10 mouse cellular contexts compared by ENCODE assay signal in genomic region chr13:107700268-107701139, GRCm38 (mm10).
DNase-seq lines count a peak whose midpoint lies in the region; ATAC-seq and TF ChIP-seq lines count a peak whose summit lies in the region.
"Had no signal": no experiment of that assay in that cellular context is flagged by ENCODE, and none has a peak within 500 bp of the region (broad histone marks: within the 10 kb centered on the region; RNA-seq: fewer than 3 reads in every experiment).

No protein-coding gene starts in this region.

- no peak for TF ChIP-seq CTCF in gastrocnemius, adult 2 months (IDR thresholded peaks at IDR 0.05)

- intact Hi-C loops in gastrocnemius, adult 2 months (cut with DNase I), result no loop called here

- no peaks in the 10 kb centered on the region for H3K36me3 ChIP-seq in heart, embryonic 10.5 days
- H3K36me3 ChIP-seq in hindbrain, embryonic 12.5 days, result no peaks in the 10 kb centered on the region
- H3K36me3 ChIP-seq in limb, embryonic 10.5 days, result no peaks in the 10 kb centered on the region
- H3K36me3 ChIP-seq in midbrain, embryonic 13.5 days, result no peaks in the 10 kb centered on the region
- H3K36me3 ChIP-seq: G1E had no signal

- DNase-seq in heart, adult 11 months, result peak; percentile 92
- no peak for DNase-seq in heart, embryonic 10.5 days (ENCODE audit: low spot score)
- peak; percentile 67 for DNase-seq in embryo, embryonic 10 days (ENCODE audit: low spot score)
- DNase-seq in limb, embryonic 10.5 days (ENCODE audit: low spot score), result no peak
- DNase-seq in c-Kit-positive CD71-positive TER-119-positive erythroid progenitor cells, embryonic 14.5 days (ENCODE audit: low spot score), result no peak
- no peak for DNase-seq in gastrocnemius, adult 2 months

- H3K4me2 ChIP-seq in hindbrain, embryonic 12.5 days (replicated peaks), result no peak overlapping the region
- H3K4me2 ChIP-seq in midbrain, embryonic 13.5 days (replicated peaks), result no peak overlapping the region

- 62% methylated on average over 10 of the region's 10 CpGs for WGBS in heart, embryonic 10.5 days
- 36% methylated on average over 10 of the region's 10 CpGs for WGBS in hindbrain, embryonic 12.5 days
- WGBS in limb, embryonic 10.5 days, result 76% methylated on average over 10 of the region's 10 CpGs
- 29% methylated on average over 10 of the region's 10 CpGs for WGBS in midbrain, embryonic 13.5 days

- no peak overlapping the region for H3K4me3 ChIP-seq in heart, embryonic 10.5 days
- no peak overlapping the region for H3K4me3 ChIP-seq in hindbrain, embryonic 12.5 days
- no peak overlapping the region for H3K4me3 ChIP-seq in limb, embryonic 10.5 days
- no peak overlapping the region for H3K4me3 ChIP-seq in midbrain, embryonic 13.5 days (replicated peaks)
- H3K4me3 ChIP-seq in gastrocnemius, adult 2 months, result no peak overlapping the region
- H3K4me3 ChIP-seq: heart, adult 2 months had no signal

- H3K4me1 ChIP-seq in heart, embryonic 10.5 days, result peaks cover 3% of the 10 kb centered on the region
- peaks cover 17% of the 10 kb centered on the region for H3K4me1 ChIP-seq in hindbrain, embryonic 12.5 days
- H3K4me1 ChIP-seq in limb, embryonic 10.5 days, result peaks cover 28% of the 10 kb centered on the region
- peaks cover 14% of the 10 kb centered on the region for H3K4me1 ChIP-seq in midbrain, embryonic 13.5 days (replicated peaks)

- ATAC-seq in hindbrain, embryonic 12.5 days (ENCODE audit: low FRiP score), result peak; percentile 90
- peak; percentile 86 for ATAC-seq in midbrain, embryonic 13.5 days

- H3K9me3 ChIP-seq in heart, embryonic 10.5 days, result no peaks in the 10 kb centered on the region
- no peaks in the 10 kb centered on the region for H3K9me3 ChIP-seq in hindbrain, embryonic 12.5 days (replicated peaks)
- no peaks in the 10 kb centered on the region for H3K9me3 ChIP-seq in limb, embryonic 10.5 days (replicated peaks)
- H3K9me3 ChIP-seq in midbrain, embryonic 13.5 days, result no peaks in the 10 kb centered on the region

- no peak overlapping the region; the same call in 1 of the 2 replicates for H3K27ac ChIP-seq in heart, embryonic 10.5 days
- peak overlapping the region; percentile 41; the same call in 1 of the 2 replicates for H3K27ac ChIP-seq in hindbrain, embryonic 12.5 days
- H3K27ac ChIP-seq in limb, embryonic 10.5 days, result peak overlapping the region; percentile 71
- H3K27ac ChIP-seq in midbrain, embryonic 13.5 days, result 0 out of 2 replicates have a peak overlapping the region, but pooled peaks have one; percentile 21
- H3K27ac ChIP-seq in gastrocnemius, adult 2 months, result no peak overlapping the region
- H3K27ac ChIP-seq: heart, adult 2 months had no signal

- H3K27me3 ChIP-seq in heart, embryonic 10.5 days (ENCODE audit: insufficient read depth, poor library complexity, severe bottlenecking), result no peaks in the 10 kb centered on the region
- no peaks in the 10 kb centered on the region for H3K27me3 ChIP-seq in hindbrain, embryonic 12.5 days
- no peaks in the 10 kb centered on the region for H3K27me3 ChIP-seq in limb, embryonic 10.5 days (ENCODE audit: low read depth, poor library complexity, severe bottlenecking)
- no peaks in the 10 kb centered on the region; the same call in 1 of the 2 replicates for H3K27me3 ChIP-seq in midbrain, embryonic 13.5 days

- no peak overlapping the region for H3K9ac ChIP-seq in hindbrain, embryonic 12.5 days
- no peak overlapping the region for H3K9ac ChIP-seq in midbrain, embryonic 13.5 days (replicated peaks)

Comparison
In these comparisons a context has a peak if more than half of its experiments do, and no peak if none do; other contexts are left out.
1. DNase-seq: peak in heart, adult 11 months (single experiment) and embryo, embryonic 10 days (single experiment); none in heart, embryonic 10.5 days (single experiment), limb, embryonic 10.5 days (single experiment), c-Kit-positive CD71-positive TER-119-positive erythroid progenitor cells, embryonic 14.5 days (single experiment) and gastrocnemius, adult 2 months (single experiment).
2. H3K27ac ChIP-seq: peak in hindbrain, embryonic 12.5 days (single experiment), limb, embryonic 10.5 days (single experiment) and midbrain, embryonic 13.5 days (single experiment); none in heart, embryonic 10.5 days (single experiment) and gastrocnemius, adult 2 months (single experiment).